28 mouse cellular contexts compared by ENCODE assay signal in the genomic region with DNA sequence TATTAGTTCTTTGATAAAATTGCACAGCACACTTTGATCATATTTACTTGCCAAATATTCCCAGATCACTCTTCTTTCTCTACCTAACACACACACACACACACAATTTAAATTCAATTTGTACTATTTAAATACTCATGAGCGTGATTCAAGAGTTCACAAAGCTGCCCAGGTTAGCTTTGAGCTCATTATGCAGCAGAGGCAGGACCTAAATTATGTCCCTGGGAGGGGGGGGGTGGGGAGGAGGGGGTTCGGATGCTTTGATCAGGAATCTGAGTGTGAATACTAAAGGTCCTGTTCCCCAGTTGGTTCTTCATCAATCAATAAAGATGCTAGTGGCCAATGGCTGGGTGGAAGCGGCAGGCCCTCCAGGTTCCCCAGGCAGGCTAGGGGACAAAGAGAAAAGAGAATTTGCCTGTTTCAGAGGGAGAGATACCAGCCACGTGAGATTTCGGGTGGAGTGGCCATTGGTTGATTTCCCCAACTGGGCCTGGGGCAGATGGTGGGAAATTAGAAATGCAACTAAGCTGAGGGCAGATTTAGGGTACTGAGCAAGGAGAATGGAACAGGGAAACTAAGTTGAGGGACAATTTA.
"Had no signal": no experiment of that assay in that cellular context is flagged by ENCODE, and none has a peak within 500 bp of the region (broad histone marks: within the 10 kb centered on the region; RNA-seq: fewer than 3 reads in every experiment).

No protein-coding gene starts in this region.

- H3K9ac ChIP-seq: limb, embryonic 12.5 days; limb, embryonic 13.5 days; limb, embryonic 15.5 days; liver, embryonic 12.5 days; liver, embryonic 13.5 days; liver, embryonic 14.5 days; liver, embryonic 15.5 days; liver, postnatal 0 days; lung, embryonic 14.5 days; lung, embryonic 15.5 days; neural tube, embryonic 12.5 days; neural tube, embryonic 13.5 days had no signal

- H3K27me3 ChIP-seq: limb, embryonic 12.5 days; limb, embryonic 13.5 days; limb, embryonic 15.5 days; liver, embryonic 12.5 days; liver, embryonic 13.5 days; liver, embryonic 15.5 days; lung, embryonic 15.5 days; megakaryocyte, embryonic 14.5 days; neural tube, embryonic 12.5 days; neural tube, embryonic 13.5 days had no signal

- DNase-seq: left cerebral cortex, postnatal 4 days; liver; liver, embryonic 13.5 days; liver, postnatal 0 days; lung, adult 18-20 months; lung, adult 2 months; lung, embryonic 14.5 days; lung, postnatal 10 days; lung, postnatal 14 days; lung, postnatal 36 days; lung, postnatal 4 days had no signal

- H3K4me2 ChIP-seq: limb, embryonic 12.5 days; limb, embryonic 13.5 days; limb, embryonic 15.5 days; liver, embryonic 11.5 days; liver, embryonic 12.5 days; liver, embryonic 13.5 days; liver, embryonic 15.5 days; lung, embryonic 14.5 days; lung, embryonic 15.5 days; neural tube, embryonic 12.5 days; neural tube, embryonic 13.5 days had no signal

- ATAC-seq: liver, embryonic 12.5 days; liver, postnatal 0 days; lung, postnatal 0 days had no signal

- H3K4me3 ChIP-seq: left cerebral cortex, adult 2 months; limb, embryonic 10.5 days; limb, embryonic 12.5 days; limb, embryonic 13.5 days; limb, embryonic 15.5 days; liver, embryonic 12.5 days; liver, embryonic 13.5 days; liver, embryonic 15.5 days; lung, embryonic 15.5 days; megakaryocyte, embryonic 14.5 days; midbrain, embryonic 10.5 days; myocyte; neural tube, embryonic 12.5 days; neural tube, embryonic 13.5 days had no signal

- H3K4me1 ChIP-seq: limb, embryonic 10.5 days; limb, embryonic 12.5 days; limb, embryonic 15.5 days; liver, embryonic 12.5 days; liver, embryonic 13.5 days; liver, embryonic 15.5 days; lung, embryonic 15.5 days; midbrain, embryonic 10.5 days; neural tube, embryonic 12.5 days had no signal

- H3K9me3 ChIP-seq: limb, embryonic 10.5 days; limb, embryonic 12.5 days; limb, embryonic 13.5 days; limb, embryonic 15.5 days; liver, embryonic 12.5 days; liver, embryonic 13.5 days; liver, embryonic 15.5 days; lung, embryonic 15.5 days; megakaryocyte, embryonic 14.5 days; midbrain, embryonic 10.5 days; neural tube, embryonic 12.5 days; neural tube, embryonic 13.5 days had no signal

- H3K27ac ChIP-seq: left cerebral cortex, adult 2 months; limb, embryonic 10.5 days; limb, embryonic 12.5 days; limb, embryonic 13.5 days; limb, embryonic 15.5 days; liver, embryonic 12.5 days; liver, embryonic 13.5 days; liver, embryonic 14.5 days; liver, embryonic 15.5 days; lung, embryonic 15.5 days; macrophage; midbrain, embryonic 10.5 days; neural tube, embryonic 12.5 days; neural tube, embryonic 13.5 days had no signal
